Mouse (Mus musculus) effector memory CD4-positive, alpha-beta T cell, adult 7 months (primary cell): Measurements from ENCODE around the gene Syvn1. TPM values are rescaled to one million over a fixed set of nuclear protein-coding genes. Genes with fewer than 3 reads are reported as not detected.

Experiments
- polyA plus RNA-seq: library from polyadenylated mRNA; unstranded; fragments of 100-300 nt; shearing (Covaris generic); gene quantifications from one replicate; pipeline ENCODE4 v1.2.1, GENCODE M21; 2017

Syvn1 gene
- polyA plus RNA-seq: 55.4 TPM

GRCm38 (mm10) chr19:6046294-6047153 lies at the start of gene Syvn1:
Gene Syvn1 (plus strand): TSS chr19:6046576.

GRCm38 (mm10) chr19:6015511-6016315 lies 30.7 kb upstream of the Syvn1 start, which contains the start of gene Capn1:
Gene Capn1 (minus strand): TSS chr19:6015897.

GRCm38 (mm10) chr19:6057313-6058096 lies 11.1 kb downstream of the Syvn1 start, which contains the start of the genes Mrpl49 and Fau:
Gene Mrpl49 (minus strand): TSS chr19:6057785.
Gene Fau (plus strand): TSS chr19:6057844.

GRCm38 (mm10) chr19:6061021-6061533 lies 14.7 kb downstream of the Syvn1 start, which contains the start of gene Znhit2:
Gene Znhit2 (plus strand): TSS chr19:6061192.

GRCm38 (mm10) chr19:6067724-6068415 lies 21.5 kb downstream of the Syvn1 start, which contains the start of gene Tm7sf2:
Gene Tm7sf2 (minus strand): TSS chr19:6068373.

GRCm38 (mm10) chr19:6076564-6077393 lies 30.4 kb downstream of the Syvn1 start, which contains the start of gene Vps51:
Gene Vps51 (minus strand): TSS chr19:6077231.

GRCm38 (mm10) chr19:6079983-6080480 lies 33.7 kb downstream of the Syvn1 start, which contains the start of gene Tmem262:
Gene Tmem262 (plus strand): TSS chr19:6080033.

GRCm38 (mm10) chr19:6082156-6082555 lies 35.8 kb downstream of the Syvn1 start, which contains the start of gene Gm28374:
Gene Gm28374 (minus strand): TSS chr19:6082256.

GRCm38 (mm10) chr19:6084478-6085248 lies 38.3 kb downstream of the Syvn1 start, which contains the start of the genes Zfpl1 and Cdca5:
Gene Zfpl1 (minus strand): TSS chr19:6084956.
Gene Cdca5 (plus strand): TSS chr19:6084983.

GRCm38 (mm10) chr19:6094119-6094518 lies 47.7 kb downstream of the Syvn1 start, which contains the start of gene AC131692.1:
Gene AC131692.1 (plus strand): TSS chr19:6094419.

Other genes with a start within 250 kb of the Syvn1 start
- 120 TPM for gene Frmd8, start 171.3 kb upstream of the Syvn1 start, polyA plus RNA-seq
- 21.1 TPM for gene Slc25a45, start 168.8 kb upstream of the Syvn1 start, polyA plus RNA-seq
- 0.30 TPM for gene Tigd3, start 152.4 kb upstream of the Syvn1 start, polyA plus RNA-seq
- 126 TPM for gene Dpf2, start 133.6 kb upstream of the Syvn1 start, polyA plus RNA-seq
- gene Cdc42ep2, start 121.8 kb upstream of the Syvn1 start, polyA plus RNA-seq: 0.29 TPM
- 35.9 TPM for gene Pola2, start 82.4 kb upstream of the Syvn1 start, polyA plus RNA-seq
- gene Slc22a20, start 60.4 kb upstream of the Syvn1 start, polyA plus RNA-seq: not detected
- 43.6 TPM for gene Capn1, start 30.7 kb upstream of the Syvn1 start, polyA plus RNA-seq
- gene Mrpl49, start 11.2 kb downstream of the Syvn1 start, polyA plus RNA-seq: 22.8 TPM
- gene Fau, start 11.3 kb downstream of the Syvn1 start, polyA plus RNA-seq: 995 TPM
- 17.7 TPM for gene Znhit2, start 14.6 kb downstream of the Syvn1 start, polyA plus RNA-seq
- 6.2 TPM for gene Tm7sf2, start 21.8 kb downstream of the Syvn1 start, polyA plus RNA-seq
- 79.3 TPM for gene Vps51, start 30.7 kb downstream of the Syvn1 start, polyA plus RNA-seq
- not detected for gene Tmem262, start 33.5 kb downstream of the Syvn1 start, polyA plus RNA-seq
- gene Gm28374, start 35.7 kb downstream of the Syvn1 start, polyA plus RNA-seq: 1.2 TPM
- gene Zfpl1, start 38.4 kb downstream of the Syvn1 start, polyA plus RNA-seq: 26.0 TPM
- gene Cdca5, start 38.4 kb downstream of the Syvn1 start, polyA plus RNA-seq: 0.80 TPM
- gene AC131692.1, start 47.8 kb downstream of the Syvn1 start, polyA plus RNA-seq: not detected
- not detected for gene Naaladl1, start 59.2 kb downstream of the Syvn1 start, polyA plus RNA-seq
- 6.3 TPM for gene Sac3d1, start 72.1 kb downstream of the Syvn1 start, polyA plus RNA-seq
- 28.8 TPM for gene Snx15, start 81.7 kb downstream of the Syvn1 start, polyA plus RNA-seq
- not detected for gene Batf2, start 94.4 kb downstream of the Syvn1 start, polyA plus RNA-seq
- gene Arl2, start 95.0 kb downstream of the Syvn1 start, polyA plus RNA-seq: 38.1 TPM
- 0.33 TPM for gene Majin, start 137.8 kb downstream of the Syvn1 start, polyA plus RNA-seq
- not detected for gene Gpha2, start 179.8 kb downstream of the Syvn1 start, polyA plus RNA-seq
- 15.8 TPM for gene Ppp2r5b, start 189.3 kb downstream of the Syvn1 start, polyA plus RNA-seq
- gene Atg2a, start 195.1 kb downstream of the Syvn1 start, polyA plus RNA-seq: 70.6 TPM
- 38.7 TPM for gene Ehd1, start 230.1 kb downstream of the Syvn1 start, polyA plus RNA-seq